Mouse (Mus musculus): ENCODE measurements around the gene Abca17.

DNA sequence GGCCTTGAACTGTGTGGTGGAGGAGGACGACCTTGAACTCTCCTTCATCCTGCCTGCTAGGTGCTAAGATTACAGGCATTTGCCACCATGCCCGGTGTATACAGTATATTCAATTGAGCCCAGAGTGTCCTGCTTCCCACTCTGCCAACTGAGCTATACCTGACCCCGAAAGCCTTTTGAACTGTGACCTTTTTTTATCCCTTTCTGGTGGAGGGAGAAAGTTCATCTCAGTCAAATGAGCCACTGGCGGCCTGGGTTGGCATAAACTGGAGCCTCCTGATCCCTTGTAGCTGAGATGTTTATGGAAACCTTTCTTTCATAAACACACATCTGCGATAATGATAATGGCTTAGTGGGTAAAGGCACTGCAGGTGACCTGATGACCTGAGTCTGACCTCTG is 10.4 kb upstream of the Abca17 start:
- TF ChIP-seq CTCF (IDR thresholded peaks at IDR 0.05; ENCODE audit: control insufficient read depth, insufficient read depth, insufficient replicate concordance, low read depth, low read length) (no peak), POLR2A (IDR thresholded peaks at IDR 0.05; ENCODE audit: control insufficient read depth, low read depth, low read length) (no peak)
